Mouse (Mus musculus) lung, adult 2 months (tissue): Measurements from ENCODE around the gene Gm6588. TPM values are rescaled to one million over a fixed set of nuclear protein-coding genes. Genes with fewer than 3 reads are reported as not detected.
A peak's percentile ranks its signal among the peaks of the same experiment; 100 is the strongest.

Experiments used
- DNase-seq: peaks from one replicate; pipeline ENCODE4 v3.0.0; 2022
- H3K4me1 ChIP-seq: fragments of 200-500 bp; 2 replicates; pipeline ENCODE4 v1.6.1; 2011; ENCODE audit warnings: low read length; ENCODE audit not compliant: control insufficient read depth, insufficient read depth
- H3K4me3 ChIP-seq: fragments of 200-500 bp; replicated peaks from 2 replicates; pipeline ENCODE3; 2011; ENCODE audit warnings: low read depth, mild to moderate bottlenecking, control low read depth, low read length; ENCODE audit errors: extremely low read depth
- CTCF ChIP-seq: fragments of 200-500 bp; IDR thresholded peaks from 2 replicates; pipeline ENCODE4 v1.5.1; 2011; ENCODE audit warnings: mild to moderate bottlenecking, low read length, control low read depth; ENCODE audit not compliant: insufficient read depth
- POLR2A ChIP-seq: fragments of 200-500 bp; IDR thresholded peaks from 2 replicates; pipeline ENCODE4 v1.6.1; 2011; ENCODE audit warnings: low read depth, mild to moderate bottlenecking, control low read depth, low read length, borderline replicate concordance; ENCODE audit errors: extremely low read depth
- WGBS: fragments of 180-500 bp; shearing (Covaris S2); methylation state at CpG from one replicate; pipeline ENCODE4 v1.1.7; 2018; 5-methylcytosine and 5-hydroxymethylcytosine counted together
- polyA plus RNA-seq: library from polyadenylated mRNA; depleted of rRNA; stranded (reverse); fragments of >200 nt; gene quantifications from 2 replicates; pipeline ENCODE4 v1.2.3, GENCODE M21; 2012; rRNA removed

The Gm6588 gene
- polyA plus RNA-seq, 1 experiment: not detected

GRCm38 (mm10) chr5:112487504-112487903 lies 38.3 kb downstream of the Gm6588 start:
- Histone ChIP-seq H3K4me1 (no peaks in the 10 kb centered on the region), H3K4me3 (no peak overlapping the region)
- 96% methylated on average over 1 of the region's 1 CpGs for WGBS
- DNase-seq: no peak
- TF ChIP-seq POLR2A (no peak), CTCF (no peak)

GRCm38 (mm10) chr5:112488101-112488776 lies 39.0 kb downstream of the Gm6588 start:
- TF ChIP-seq POLR2A: no peak
- TF ChIP-seq CTCF: no peak
- DNase-seq: no peak
- no peaks in the 10 kb centered on the region for H3K4me1 ChIP-seq
- 67% methylated on average over 8 of the region's 8 CpGs for WGBS
- H3K4me3 ChIP-seq: no peak overlapping the region

- 53% methylated on average over 11 of the region's 11 CpGs for WGBS
- peak; percentile 50; the same call in 1 of the 2 replicates for TF ChIP-seq CTCF
- TF ChIP-seq POLR2A: no peak
- DNase-seq: no peak
Observed at GRCm38 (mm10) chr5:112491489-112491888, 42.3 kb downstream of the Gm6588 start.

GRCm38 (mm10) chr5:112493492-112493891 lies 44.3 kb downstream of the Gm6588 start:
- no peak for DNase-seq
- no peaks in the 10 kb centered on the region for H3K4me1 ChIP-seq
- TF ChIP-seq CTCF (no peak), POLR2A (no peak)
- WGBS: 34% methylated on average over 11 of the region's 11 CpGs
- H3K4me3 ChIP-seq: no peak overlapping the region

More at GRCm38 (mm10) chr5:112491489-112491888, 42.3 kb downstream of the Gm6588 start:
- H3K4me1 ChIP-seq: no peaks in the 10 kb centered on the region
- H3K4me3 ChIP-seq: no peak overlapping the region

- Histone ChIP-seq H3K4me1 (no peaks in the 10 kb centered on the region), H3K4me3 (no peak overlapping the region)
- WGBS: 75% methylated on average over 7 of the region's 7 CpGs
- no peak for DNase-seq
- no peak for TF ChIP-seq POLR2A
- no peak for TF ChIP-seq CTCF
Observed at GRCm38 (mm10) chr5:112496753-112497369, 47.6 kb downstream of the Gm6588 start.

GRCm38 (mm10) chr5:112498921-112499917 lies 50.0 kb downstream of the Gm6588 start:
- Histone ChIP-seq H3K4me1 (no peaks in the 10 kb centered on the region), H3K4me3 (no peak overlapping the region)
- no peak for DNase-seq
- TF ChIP-seq POLR2A: no peak
- no peak for TF ChIP-seq CTCF
- 61% methylated on average over 13 of the region's 13 CpGs for WGBS

GRCm38 (mm10) chr5:112499918-112500682 lies 50.9 kb downstream of the Gm6588 start:
- Histone ChIP-seq H3K4me1 (no peaks in the 10 kb centered on the region), H3K4me3 (no peak overlapping the region)
- no peak for TF ChIP-seq POLR2A
- no peak for TF ChIP-seq CTCF
- DNase-seq: no peak
- WGBS: 71% methylated on average over 8 of the region's 8 CpGs

Other genes starting within 250 kb of the Gm6588 start
- gene Cryba4, start 196.9 kb upstream of the Gm6588 start, polyA plus RNA-seq: 1.0 and 1.4 TPM in 2 replicates
- 0.14 TPM in 1 of 2 replicates, not detected in the other for gene Crybb1, start 193.6 kb upstream of the Gm6588 start, polyA plus RNA-seq
- gene Tpst2, start 172.7 kb upstream of the Gm6588 start, polyA plus RNA-seq: 122 and 144 TPM in 2 replicates
- 33.5 and 36.2 TPM in 2 replicates for gene Tfip11, start 123.1 kb upstream of the Gm6588 start, polyA plus RNA-seq
- 34.6 and 38.4 TPM in 2 replicates for gene Srrd, start 106.4 kb upstream of the Gm6588 start, polyA plus RNA-seq
- gene Hps4, start 106.3 kb upstream of the Gm6588 start, polyA plus RNA-seq: 34.7 and 40.9 TPM in 2 replicates
- gene Gm6583, start 93.4 kb upstream of the Gm6588 start, polyA plus RNA-seq: 0.06 TPM in 1 of 2 replicates, not detected in the other
- gene Asphd2, start 54.6 kb upstream of the Gm6588 start, polyA plus RNA-seq: 0.41 and 0.56 TPM in 2 replicates
- gene Sez6l, start 127.8 kb downstream of the Gm6588 start, polyA plus RNA-seq: 0.12 and 0.38 TPM in 2 replicates